In the genomic region with DNA sequence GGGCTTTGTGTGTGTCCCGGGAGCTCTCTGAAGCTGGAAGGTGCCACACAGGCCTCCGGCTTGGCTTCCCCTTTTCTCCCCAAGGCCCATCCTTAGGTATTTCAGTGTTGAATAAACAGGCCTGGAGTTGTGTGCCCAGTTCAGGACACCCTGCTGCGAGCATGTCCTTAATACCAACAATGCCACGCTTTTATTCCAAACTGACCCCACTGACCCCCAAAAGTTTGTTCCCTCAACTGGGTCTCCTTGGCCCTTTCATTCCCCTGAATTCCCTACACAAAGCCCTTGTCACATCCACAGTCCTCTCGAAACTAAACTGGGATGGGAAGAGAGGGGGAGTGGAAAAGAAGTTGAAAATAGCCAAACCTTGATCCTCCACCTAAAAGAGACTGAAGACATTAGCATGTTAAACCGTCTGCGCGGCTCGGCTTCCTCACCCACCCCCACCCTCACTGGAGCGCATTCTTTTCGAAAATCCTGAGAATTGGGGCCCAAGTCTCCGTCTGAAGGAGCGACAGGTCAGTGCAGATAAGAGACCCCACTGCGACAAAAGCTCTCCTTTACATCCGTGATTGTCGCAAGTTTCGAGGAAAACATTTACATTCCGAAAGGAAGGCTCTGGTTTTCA, we compare ENCODE assay signal across 9 mouse cellular contexts.
DNase-seq lines count a peak whose midpoint lies in the region; ATAC-seq and TF ChIP-seq lines count a peak whose summit lies in the region.
"Had no signal": no experiment of that assay in that cellular context is flagged by ENCODE, and none has a peak within 500 bp of the region (broad histone marks: within the 10 kb centered on the region; RNA-seq: fewer than 3 reads in every experiment).

No protein-coding gene starts in this region.

- ATAC-seq in heart, postnatal 0 days (ENCODE audit: insufficient read depth, low read depth): no peak

- no peak for TF ChIP-seq CTCF in gastrocnemius, adult 2 months (IDR thresholded peaks at IDR 0.05)
- TF ChIP-seq CTCF in heart, postnatal 0 days (IDR thresholded peaks at IDR 0.05; ENCODE audit: low read depth): no peak

- peak overlapping the region; percentile 55 for H3K4me3 ChIP-seq in gastrocnemius, adult 2 months
- H3K4me3 ChIP-seq in ES-E14 (ENCODE audit: insufficient read depth in 1 of 2, low read depth in 1 of 2, low read length in 2 of 2, poor library complexity in 1 of 2, severe bottlenecking in 1 of 2): peak overlapping the region in 1 of 2 experiments; percentile 41; a peak in 1 of 4 replicates
- H3K4me3 ChIP-seq in heart, postnatal 0 days (ENCODE audit: low read depth, low read length): peak overlapping the region; percentile 28
- peak overlapping the region; percentile 34 for H3K4me3 ChIP-seq in midbrain, embryonic 10.5 days

- no peak for TF ChIP-seq EP300 in heart, postnatal 0 days (IDR thresholded peaks at IDR 0.05; ENCODE audit: low read depth)

- no peak overlapping the region for H3K9ac ChIP-seq in ES-E14 (ENCODE audit: insufficient read depth, low read depth, low read length, poor library complexity, severe bottlenecking)
- no peak overlapping the region for H3K9ac ChIP-seq in heart, postnatal 0 days (replicated peaks; ENCODE audit: low read depth, low read length)

- in situ Hi-C loops in ES-E14 (cut with MboI; ENCODE audit: low sequenced_read_pairs in 2 of 2, unreplicated experiment in 2 of 2): no loop called here

- H3K9me3 ChIP-seq in ES-E14 (ENCODE audit: control insufficient read depth, insufficient read depth, low read depth, low read length): no peaks in the 10 kb centered on the region
- no peaks in the 10 kb centered on the region for H3K9me3 ChIP-seq in heart, postnatal 0 days (replicated peaks; ENCODE audit: control insufficient read depth, low read length)
- H3K9me3 ChIP-seq in midbrain, embryonic 10.5 days (replicated peaks): no peaks in the 10 kb centered on the region

- DNase-seq in gastrocnemius, adult 2 months: no peak
- no peak for DNase-seq in gastrocnemius, adult 18-20 months (ENCODE audit: low spot score)
- DNase-seq in ES-E14 (ENCODE audit: low read depth, low spot score): peak; percentile 24
- no peak for DNase-seq in heart, postnatal 0 days (ENCODE audit: low spot score)
- peak; percentile 88 for DNase-seq in midbrain, embryonic 10.5 days (ENCODE audit: low spot score)
- DNase-seq in ovary, adult 18-20 months (ENCODE audit: low spot score): no peak
- DNase-seq in right cerebral cortex, adult 2 months (ENCODE audit: low spot score in 2 of 2): no peak
- DNase-seq in kidney, postnatal 10 days: no peak
- DNase-seq: cerebellum, adult 18-20 months had no signal

- no peaks in the 10 kb centered on the region for H3K27me3 ChIP-seq in heart, postnatal 0 days (ENCODE audit: control insufficient read depth, insufficient read depth, low read length)
- peaks cover 64% of the 10 kb centered on the region for H3K27me3 ChIP-seq in midbrain, embryonic 10.5 days (ENCODE audit: low read depth, poor library complexity, severe bottlenecking)

- 18% methylated on average over 18 of the region's 18 CpGs for WGBS in heart, postnatal 0 days
- WGBS in midbrain, embryonic 10.5 days: under 1% methylated on average over 18 of the region's 18 CpGs

- H3K27ac ChIP-seq in gastrocnemius, adult 2 months: no peak overlapping the region
- no peak overlapping the region; the same call in 1 of the 2 replicates for H3K27ac ChIP-seq in ES-E14 (ENCODE audit: insufficient read depth, low read depth, low read length, poor library complexity, severe bottlenecking)
- no peak overlapping the region for H3K27ac ChIP-seq in heart, postnatal 0 days (ENCODE audit: low read depth)
- H3K27ac ChIP-seq in midbrain, embryonic 10.5 days (replicated peaks): peak overlapping the region; percentile 84

- peaks cover 4 to 5% of the 10 kb centered on the region in 2 experiments; a peak in 2 of 4 replicates for H3K4me1 ChIP-seq in ES-E14 (ENCODE audit: control insufficient read depth in 2 of 2, insufficient read depth in 2 of 2, low read length in 2 of 2, poor library complexity in 1 of 2)
- no peaks in the 10 kb centered on the region for H3K4me1 ChIP-seq in heart, postnatal 0 days (ENCODE audit: control insufficient read depth, insufficient read depth)
- H3K4me1 ChIP-seq in midbrain, embryonic 10.5 days: peaks cover 39% of the 10 kb centered on the region

- H3K4me2 ChIP-seq in heart, postnatal 0 days (ENCODE audit: low read depth, low read length): peak overlapping the region; percentile 60

- H3K36me3 ChIP-seq in ES-E14 (ENCODE audit: control insufficient read depth, insufficient read depth, low read length, poor library complexity, severe bottlenecking): no peaks in the 10 kb centered on the region
- H3K36me3 ChIP-seq in heart, postnatal 0 days (replicated peaks; ENCODE audit: control insufficient read depth, insufficient read depth, low read length): no peaks in the 10 kb centered on the region
- no peaks in the 10 kb centered on the region for H3K36me3 ChIP-seq in midbrain, embryonic 10.5 days

- intact Hi-C loops in gastrocnemius, adult 2 months (cut with DNase I): no loop called here

TF ChIP-seq in ES-E14, 5 proteins besides CTCF, POLR2A, EP300 and RAD21:
- TF ChIP-seq HCFC1 (IDR thresholded peaks at IDR 0.05; ENCODE audit: borderline replicate concordance, insufficient read depth, low read length): no peak
- no peak for TF ChIP-seq CHD2 (IDR thresholded peaks at IDR 0.05; ENCODE audit: low read depth, low read length)
- no peak for TF ChIP-seq ZC3H11A (IDR thresholded peaks at IDR 0.05; ENCODE audit: borderline replicate concordance, low read depth, low read length)
- TF ChIP-seq MAFK (IDR thresholded peaks at IDR 0.05; ENCODE audit: insufficient read depth, low read depth, low read length): no peak
- no peak for TF ChIP-seq ZNF384 (IDR thresholded peaks at IDR 0.05; ENCODE audit: low read depth, low read length)

Comparison
In these comparisons a context has a peak if more than half of its experiments do, and no peak if none do; other contexts are left out.
1. DNase-seq: peak in ES-E14 (single experiment) and midbrain, embryonic 10.5 days (single experiment); none in gastrocnemius, adult 2 months (single experiment), gastrocnemius, adult 18-20 months (single experiment), heart, postnatal 0 days (single experiment), ovary, adult 18-20 months (single experiment), right cerebral cortex, adult 2 months (0 of 2) and kidney, postnatal 10 days (single experiment).